Mouse (Mus musculus) limb, embryonic 10.5 days (tissue): ENCODE data around the gene Etv1. TPM values are rescaled to one million over a fixed set of nuclear protein-coding genes. Genes with fewer than 3 reads are reported as not detected.

Source experiments
- DNase-seq: peaks from one replicate; pipeline ENCODE4 v3.0.0-alpha.2; 2017; ENCODE audit warnings: low spot score
- H3K27ac ChIP-seq: fragments of 300-500 bp; sonication (generic); 2 replicates; pipeline ENCODE4 v1.5.1; 2016; ENCODE audit warnings: mild to moderate bottlenecking
- H3K27me3 ChIP-seq: fragments of 300-500 bp; sonication (generic); 2 replicates; pipeline ENCODE4 v1.6.1; 2016; ENCODE audit warnings: low read depth, mild to moderate bottlenecking; ENCODE audit not compliant: poor library complexity, severe bottlenecking
- H3K36me3 ChIP-seq: fragments of 300-500 bp; sonication (generic); 2 replicates; pipeline ENCODE4 v1.6.1; 2016; ENCODE audit warnings: mild to moderate bottlenecking, moderate library complexity
- H3K4me1 ChIP-seq: fragments of 300-500 bp; sonication (generic); 2 replicates; pipeline ENCODE4 v1.6.1; 2016
- H3K4me3 ChIP-seq: fragments of 300-500 bp; sonication (generic); 2 replicates; pipeline ENCODE4 v1.5.1; 2016; ENCODE audit warnings: mild to moderate bottlenecking, moderate library complexity
- H3K9me3 ChIP-seq: fragments of 300-500 bp; sonication (generic); replicated peaks from 2 replicates; pipeline ENCODE4 v1.6.1; 2016; ENCODE audit warnings: mild to moderate bottlenecking
- WGBS: fragments of 180-500 bp; shearing (Covaris S2); methylation state at CpG from one replicate; pipeline ENCODE4 v1.1.7; 2016; 5-methylcytosine and 5-hydroxymethylcytosine counted together
- polyA plus RNA-seq: library from polyadenylated mRNA; unstranded; fragments of >200 nt; fragmentation: Nextera tagmentation; extraction: Ambion mirVana; gene quantifications from 2 replicates; pipeline ENCODE4 v1.2.1, GENCODE M21; 2016

Gene Etv1
- polyA plus RNA-seq, 1 experiment from 2014 or later, result 11.1 TPM

DNA sequence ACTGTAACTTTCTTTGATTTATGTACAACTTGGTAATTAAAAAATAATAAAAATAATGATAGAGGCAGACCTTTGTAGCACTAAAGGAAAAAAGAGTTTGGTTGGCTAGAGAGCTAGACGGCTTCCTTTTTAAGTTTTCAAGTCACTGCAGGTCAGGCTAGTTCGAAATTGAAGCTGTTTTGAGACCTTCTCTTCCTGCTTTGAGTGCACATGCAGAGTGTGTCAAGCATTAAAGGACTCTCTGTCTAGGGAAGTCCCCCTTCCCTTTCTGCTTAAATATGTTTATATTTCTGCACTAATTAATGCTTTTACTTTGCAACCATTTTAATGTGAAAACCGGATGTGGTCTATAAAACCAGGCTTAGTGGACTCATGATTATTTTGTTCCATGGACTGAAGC lies 8.5 kb downstream of the Etv1 start:
- peaks cover 17% of the 10 kb centered on the region for H3K4me1 ChIP-seq
- no peak overlapping the region for H3K4me3 ChIP-seq
- DNase-seq, result no peak
- no peaks in the 10 kb centered on the region for H3K9me3 ChIP-seq
- H3K27me3 ChIP-seq, result no peaks in the 10 kb centered on the region
- no peak overlapping the region for H3K27ac ChIP-seq
- no peaks in the 10 kb centered on the region for H3K36me3 ChIP-seq
- 78% methylated on average over 3 of the region's 3 CpGs for WGBS

DNA sequence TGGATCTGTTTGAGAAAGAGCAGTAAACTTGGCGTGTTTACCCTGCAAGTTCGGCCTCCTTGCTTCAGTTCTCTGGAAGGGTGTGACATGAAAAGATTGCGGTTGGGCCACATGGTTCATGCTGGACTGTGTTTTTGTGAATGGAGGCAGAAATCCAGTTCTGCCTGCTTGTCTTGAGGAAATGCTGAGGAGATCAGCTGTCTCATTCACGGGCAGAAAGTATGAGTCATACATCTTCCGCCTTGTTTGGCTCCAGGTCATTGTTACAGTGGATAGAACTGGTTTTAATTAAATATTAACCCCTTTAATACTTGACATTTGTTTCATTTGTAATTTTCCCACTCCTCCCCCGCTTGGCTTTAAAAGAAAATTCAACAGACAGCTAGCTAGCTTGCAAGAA lies 9.4 kb downstream of the Etv1 start:
- no peak for DNase-seq
- WGBS, result 58% methylated on average over 6 of the region's 6 CpGs
- Histone ChIP-seq H3K4me1 (peaks cover 18% of the 10 kb centered on the region), H3K9me3 (no peaks in the 10 kb centered on the region), H3K36me3 (no peaks in the 10 kb centered on the region), H3K4me3 (no peak overlapping the region), H3K27ac (no peak overlapping the region), H3K27me3 (no peaks in the 10 kb centered on the region)

DNA sequence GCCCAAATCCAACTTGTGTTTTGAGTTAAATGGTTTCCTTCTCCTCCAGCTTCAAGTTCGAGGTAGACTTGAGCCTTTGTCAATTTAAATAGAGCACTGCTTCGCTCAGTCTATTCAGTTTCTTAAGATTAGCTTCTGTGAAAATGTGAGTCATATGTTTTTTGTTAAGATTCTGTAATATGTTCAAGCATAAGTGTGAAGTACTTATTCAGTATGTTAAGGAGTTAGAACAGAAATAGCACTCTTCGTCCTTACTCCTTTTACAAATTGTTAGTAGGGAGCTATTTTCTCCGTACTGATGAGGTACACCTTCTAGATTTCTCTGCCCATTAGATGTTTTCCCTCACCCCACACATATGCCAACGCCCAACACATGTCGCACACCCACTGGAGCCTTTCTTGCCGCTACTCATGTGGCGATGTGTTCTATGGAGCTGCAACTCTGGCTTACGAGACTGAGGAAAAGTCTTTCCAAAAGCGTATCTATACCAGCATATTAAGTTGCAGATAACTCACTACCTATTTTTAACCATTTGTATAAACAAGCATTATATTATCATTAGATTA lies 10.7 kb downstream of the Etv1 start:
- H3K27ac ChIP-seq, result no peak overlapping the region
- no peaks in the 10 kb centered on the region for H3K27me3 ChIP-seq
- no peaks in the 10 kb centered on the region for H3K9me3 ChIP-seq
- H3K4me1 ChIP-seq, result peaks cover 20% of the 10 kb centered on the region
- no peaks in the 10 kb centered on the region for H3K36me3 ChIP-seq
- WGBS, result 91% methylated on average over 10 of the region's 10 CpGs
- DNase-seq, result no peak
- H3K4me3 ChIP-seq, result no peak overlapping the region

GRCm38 (mm10) chr12:38793076-38793475 lies 13.9 kb downstream of the Etv1 start:
- Histone ChIP-seq H3K27ac (no peak overlapping the region), H3K4me3 (no peak overlapping the region), H3K36me3 (no peaks in the 10 kb centered on the region), H3K27me3 (no peaks in the 10 kb centered on the region), H3K9me3 (no peaks in the 10 kb centered on the region), H3K4me1 (peaks cover 15% of the 10 kb centered on the region)
- no peak for DNase-seq
- 77% methylated on average over 4 of the region's 4 CpGs for WGBS

- no peaks in the 10 kb centered on the region for H3K9me3 ChIP-seq
- peaks cover 9% of the 10 kb centered on the region for H3K4me1 ChIP-seq
- no peak for DNase-seq
- H3K27ac ChIP-seq, result no peak overlapping the region
- no peaks in the 10 kb centered on the region for H3K27me3 ChIP-seq
- no peaks in the 10 kb centered on the region for H3K36me3 ChIP-seq
- H3K4me3 ChIP-seq, result no peak overlapping the region
- WGBS, result 69% methylated on average over 2 of the region's 2 CpGs
Measured at GRCm38 (mm10) chr12:38793697-38794096, 14.5 kb downstream of the Etv1 start.

- H3K27me3 ChIP-seq, result no peaks in the 10 kb centered on the region
- H3K4me1 ChIP-seq, result no peaks in the 10 kb centered on the region
- H3K4me3 ChIP-seq, result no peak overlapping the region
- WGBS, result 84% methylated on average over 5 of the region's 5 CpGs
- DNase-seq, result no peak
- H3K27ac ChIP-seq, result no peak overlapping the region
- H3K9me3 ChIP-seq, result no peaks in the 10 kb centered on the region
- H3K36me3 ChIP-seq, result no peaks in the 10 kb centered on the region
Measured at GRCm38 (mm10) chr12:38807031-38807430, 27.9 kb downstream of the Etv1 start.

GRCm38 (mm10) chr12:38812392-38812791 lies 33.2 kb downstream of the Etv1 start:
- WGBS, result 86% methylated on average over 6 of the region's 6 CpGs
- Histone ChIP-seq H3K9me3 (no peaks in the 10 kb centered on the region), H3K36me3 (no peaks in the 10 kb centered on the region), H3K4me3 (no peak overlapping the region), H3K4me1 (peaks cover 8% of the 10 kb centered on the region; the same call in 1 of the 2 replicates), H3K27ac (no peak overlapping the region), H3K27me3 (no peaks in the 10 kb centered on the region)
- DNase-seq, result no peak

- 80% methylated on average over 6 of the region's 6 CpGs for WGBS
- no peak for DNase-seq
- Histone ChIP-seq H3K36me3 (no peaks in the 10 kb centered on the region), H3K27ac (no peak overlapping the region), H3K9me3 (no peaks in the 10 kb centered on the region), H3K27me3 (peaks cover 7% of the 10 kb centered on the region; the same call in 1 of the 2 replicates), H3K4me1 (peaks cover 8% of the 10 kb centered on the region; the same call in 1 of the 2 replicates), H3K4me3 (no peak overlapping the region)
Measured at GRCm38 (mm10) chr12:38814010-38814786, 35.0 kb downstream of the Etv1 start.

DNA sequence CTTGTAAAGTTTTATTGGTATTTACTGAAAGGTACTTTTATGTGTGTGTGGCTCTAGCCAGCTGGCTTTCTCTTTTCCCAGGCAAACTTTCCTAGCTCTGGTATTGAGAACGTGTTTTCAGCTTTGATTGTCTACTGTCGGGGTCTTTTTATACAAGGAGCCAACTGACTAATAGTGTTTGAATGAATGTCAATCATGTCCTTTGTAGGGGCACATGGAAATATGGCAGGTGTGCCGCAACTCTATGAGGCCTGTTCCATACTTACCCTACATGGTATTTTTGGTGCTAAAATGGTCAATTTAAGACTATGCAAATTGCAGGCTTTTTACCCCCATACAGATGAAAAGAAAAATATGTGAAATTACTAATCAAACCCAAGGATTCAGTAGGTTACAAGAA lies 37.1 kb downstream of the Etv1 start:
- Histone ChIP-seq H3K27me3 (peaks cover 13% of the 10 kb centered on the region; the same call in 1 of the 2 replicates), H3K9me3 (no peaks in the 10 kb centered on the region), H3K27ac (no peak overlapping the region), H3K4me1 (peaks cover 8% of the 10 kb centered on the region; the same call in 1 of the 2 replicates), H3K36me3 (no peaks in the 10 kb centered on the region), H3K4me3 (no peak overlapping the region)
- no peak for DNase-seq
- whole genome bisulfite sequencing, result 54% methylated on average over 3 of the region's 3 CpGs

GRCm38 (mm10) chr12:38818320-38818719 lies 39.1 kb downstream of the Etv1 start:
- Histone ChIP-seq H3K27ac (no peak overlapping the region), H3K4me1 (peaks cover 11% of the 10 kb centered on the region; the same call in 1 of the 2 replicates), H3K9me3 (no peaks in the 10 kb centered on the region), H3K4me3 (no peak overlapping the region), H3K36me3 (no peaks in the 10 kb centered on the region), H3K27me3 (peaks cover 13% of the 10 kb centered on the region; the same call in 1 of the 2 replicates)
- 83% methylated on average over 2 of the region's 2 CpGs for WGBS
- no peak for DNase-seq

GRCm38 (mm10) chr12:38820642-38821041 lies 41.5 kb downstream of the Etv1 start:
- no peak overlapping the region for H3K27ac ChIP-seq
- no peak for DNase-seq
- 69% methylated on average over 4 of the region's 4 CpGs for WGBS
- peaks cover 8% of the 10 kb centered on the region; the same call in 1 of the 2 replicates for H3K4me1 ChIP-seq
- H3K36me3 ChIP-seq, result no peaks in the 10 kb centered on the region
- no peak overlapping the region for H3K4me3 ChIP-seq
- H3K9me3 ChIP-seq, result no peaks in the 10 kb centered on the region
- H3K27me3 ChIP-seq, result peaks cover 13% of the 10 kb centered on the region; the same call in 1 of the 2 replicates

- WGBS, result 94% methylated on average over 10 of the region's 10 CpGs
Measured at GRCm38 (mm10) chr12:38824405-38824804, 45.2 kb downstream of the Etv1 start.

GRCm38 (mm10) chr12:38832981-38833380 lies 53.8 kb downstream of the Etv1 start:
- no peak for DNase-seq
- H3K36me3 ChIP-seq, result no peaks in the 10 kb centered on the region
- H3K27ac ChIP-seq, result no peak overlapping the region
- 89% methylated on average over 10 of the region's 10 CpGs for WGBS
- no peak overlapping the region for H3K4me3 ChIP-seq
- no peaks in the 10 kb centered on the region for H3K27me3 ChIP-seq
- peaks cover 8% of the 10 kb centered on the region for H3K4me1 ChIP-seq
- H3K9me3 ChIP-seq, result no peaks in the 10 kb centered on the region

More at GRCm38 (mm10) chr12:38824405-38824804, 45.2 kb downstream of the Etv1 start:
- peaks cover 5% of the 10 kb centered on the region; the same call in 1 of the 2 replicates for H3K27me3 ChIP-seq
- peaks cover 3% of the 10 kb centered on the region; the same call in 1 of the 2 replicates for H3K4me1 ChIP-seq
- no peaks in the 10 kb centered on the region for H3K36me3 ChIP-seq
- DNase-seq, result no peak
- no peak overlapping the region for H3K27ac ChIP-seq
- no peaks in the 10 kb centered on the region for H3K9me3 ChIP-seq
- no peak overlapping the region for H3K4me3 ChIP-seq
